In genomic region chr15:36399355-36400012, GRCm38 (mm10) we compare ENCODE assay signal across 8 mouse cellular contexts.
DNase-seq lines count a peak whose midpoint lies in the region; ATAC-seq and TF ChIP-seq lines count a peak whose summit lies in the region.

No protein-coding gene starts in this region.

- H3K27ac ChIP-seq in hindbrain, embryonic 13.5 days = peak overlapping the region; percentile 58
- no peak overlapping the region for H3K27ac ChIP-seq in hindbrain, embryonic 16.5 days (ENCODE audit: low read depth, low read length)
- H3K27ac ChIP-seq in heart, embryonic 15.5 days = peak overlapping the region; percentile 74
- H3K27ac ChIP-seq in liver, postnatal 0 days (ENCODE audit: low read depth) = peak overlapping the region; percentile 13; the same call in 1 of the 2 replicates

- no peaks in the 10 kb centered on the region for H3K9me3 ChIP-seq in hindbrain, embryonic 13.5 days
- no peaks in the 10 kb centered on the region for H3K9me3 ChIP-seq in hindbrain, embryonic 16.5 days (ENCODE audit: control insufficient read depth, low read length)
- no peaks in the 10 kb centered on the region for H3K9me3 ChIP-seq in heart, embryonic 15.5 days (replicated peaks)
- no peaks in the 10 kb centered on the region for H3K9me3 ChIP-seq in liver, postnatal 0 days (ENCODE audit: low read length)

- DNase-seq in brain, embryonic 14.5 days (ENCODE audit: low read depth) = peak; percentile 76
- DNase-seq in liver, postnatal 0 days = no peak
- DNase-seq in left cerebral cortex, postnatal 4 days = no peak
- no peak for DNase-seq in frontal cortex, postnatal 10 days (ENCODE audit: low spot score in 2 of 2)
- DNase-seq in thymus, postnatal 36 days = no peak

- no peaks in the 10 kb centered on the region for H3K27me3 ChIP-seq in hindbrain, embryonic 13.5 days
- no peaks in the 10 kb centered on the region for H3K27me3 ChIP-seq in hindbrain, embryonic 16.5 days (replicated peaks; ENCODE audit: control insufficient read depth, insufficient read depth, low read length)
- H3K27me3 ChIP-seq in heart, embryonic 15.5 days = no peaks in the 10 kb centered on the region
- no peaks in the 10 kb centered on the region for H3K27me3 ChIP-seq in liver, postnatal 0 days (ENCODE audit: insufficient read depth, low read length)

- no peak overlapping the region for H3K9ac ChIP-seq in hindbrain, embryonic 13.5 days
- H3K9ac ChIP-seq in hindbrain, embryonic 16.5 days (ENCODE audit: low read depth, low read length) = no peak overlapping the region
- no peak overlapping the region; the same call in 1 of the 2 replicates for H3K9ac ChIP-seq in heart, embryonic 15.5 days
- H3K9ac ChIP-seq in liver, postnatal 0 days (replicated peaks) = no peak overlapping the region; the same call in 1 of the 2 replicates

- H3K4me1 ChIP-seq in hindbrain, embryonic 13.5 days (replicated peaks) = peaks cover 19% of the 10 kb centered on the region
- H3K4me1 ChIP-seq in hindbrain, embryonic 16.5 days (ENCODE audit: control insufficient read depth, insufficient read depth, low read depth, low read length) = peaks cover 10% of the 10 kb centered on the region
- peaks cover 24% of the 10 kb centered on the region for H3K4me1 ChIP-seq in heart, embryonic 15.5 days (replicated peaks)
- peaks cover 25% of the 10 kb centered on the region for H3K4me1 ChIP-seq in liver, postnatal 0 days (ENCODE audit: insufficient read depth)

- no peak for TF ChIP-seq POLR2A in brain, embryonic 14.5 days (IDR thresholded peaks at IDR 0.05; ENCODE audit: borderline replicate concordance, extremely low read depth, insufficient read depth, insufficient read length, poor library complexity, severe bottlenecking)

- peak; percentile 83 for TF ChIP-seq EP300 in liver, postnatal 0 days (IDR thresholded peaks at IDR 0.05; ENCODE audit: low read depth)

- H3K4me2 ChIP-seq in hindbrain, embryonic 13.5 days = no peak overlapping the region
- H3K4me2 ChIP-seq in hindbrain, embryonic 16.5 days (ENCODE audit: low read length) = no peak overlapping the region
- H3K4me2 ChIP-seq in heart, embryonic 15.5 days = peak overlapping the region; percentile 36
- H3K4me2 ChIP-seq in liver, postnatal 0 days (ENCODE audit: low read depth, low read length) = peak overlapping the region; percentile 11; the same call in 1 of the 2 replicates

- TF ChIP-seq CTCF in brain, embryonic 14.5 days (IDR thresholded peaks at IDR 0.05; ENCODE audit: borderline replicate concordance, extremely low read depth, insufficient read depth, insufficient read length) = no peak
- TF ChIP-seq CTCF in liver, postnatal 0 days (IDR thresholded peaks at IDR 0.05; ENCODE audit: low read depth) = no peak

- no peaks in the 10 kb centered on the region for H3K36me3 ChIP-seq in hindbrain, embryonic 13.5 days
- H3K36me3 ChIP-seq in hindbrain, embryonic 16.5 days (ENCODE audit: control insufficient read depth, insufficient read depth, low read length) = no peaks in the 10 kb centered on the region
- H3K36me3 ChIP-seq in heart, embryonic 15.5 days = no peaks in the 10 kb centered on the region
- H3K36me3 ChIP-seq in liver, postnatal 0 days (replicated peaks; ENCODE audit: insufficient read depth, low read length) = no peaks in the 10 kb centered on the region

- intact Hi-C loops in left cerebral cortex, postnatal 4 days (cut with DNase I) = no loop called here

- WGBS in hindbrain, embryonic 13.5 days = 54% methylated on average over 7 of the region's 7 CpGs
- 43% methylated on average over 7 of the region's 7 CpGs for WGBS in hindbrain, embryonic 16.5 days
- 17% methylated on average over 7 of the region's 7 CpGs for WGBS in heart, embryonic 15.5 days
- WGBS in liver, postnatal 0 days (ENCODE audit: insufficient replicate concordance) = 49% methylated on average over 7 of the region's 7 CpGs

- ATAC-seq in hindbrain, embryonic 13.5 days (ENCODE audit: low FRiP score) = no peak
- ATAC-seq in hindbrain, embryonic 16.5 days = no peak
- no peak for ATAC-seq in heart, embryonic 15.5 days (replicated peaks; ENCODE audit: insufficient number of reproducible peaks, insufficient read depth, low FRiP score, low read depth)
- ATAC-seq in liver, postnatal 0 days = peak; percentile 64

- H3K4me3 ChIP-seq in hindbrain, embryonic 13.5 days = no peak overlapping the region
- no peak overlapping the region for H3K4me3 ChIP-seq in hindbrain, embryonic 16.5 days (ENCODE audit: low read length)
- H3K4me3 ChIP-seq in heart, embryonic 15.5 days = no peak overlapping the region
- no peak overlapping the region for H3K4me3 ChIP-seq in liver, postnatal 0 days (ENCODE audit: low read depth, low read length)

Comparison
In these comparisons a context has a peak if more than half of its experiments do, and no peak if none do; other contexts are left out.
1. H3K4me2 ChIP-seq: peak in heart, embryonic 15.5 days (single experiment) and liver, postnatal 0 days (single experiment); none in hindbrain, embryonic 13.5 days (single experiment) and hindbrain, embryonic 16.5 days (single experiment).